Comparison of ENCODE assay signal across 7 mouse cellular contexts in the genomic region with DNA sequence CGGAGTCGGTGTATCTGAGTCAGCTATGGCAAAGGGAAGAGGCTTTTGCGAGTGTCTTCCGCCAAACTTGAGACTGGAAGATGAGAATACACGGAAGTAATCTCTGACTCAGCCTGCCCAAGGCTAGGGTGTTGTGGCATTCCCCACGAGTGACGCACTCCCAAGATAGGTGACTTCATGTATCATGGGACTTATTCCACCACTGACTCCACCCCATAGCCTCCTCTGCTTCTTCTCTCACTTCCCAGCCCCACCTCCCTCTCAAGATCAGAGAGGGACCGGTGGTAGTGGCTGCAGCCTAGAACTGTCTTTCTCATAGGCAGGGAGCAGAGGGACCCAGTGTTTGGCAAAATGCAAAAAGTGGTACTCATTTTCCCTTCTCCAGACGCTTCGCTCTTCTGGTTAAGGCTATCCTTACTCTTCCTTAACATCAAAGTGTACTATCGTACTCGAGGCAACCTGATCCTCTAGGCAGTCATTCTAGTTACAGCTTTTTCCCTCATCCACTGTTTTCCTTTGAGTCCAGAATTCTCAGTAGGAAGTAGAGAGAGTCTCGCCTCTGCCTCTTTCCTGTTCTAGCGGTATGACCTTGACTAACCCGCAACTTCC. TPM values are rescaled to one million over a fixed set of nuclear protein-coding genes. Genes with fewer than 3 reads are reported as not detected.
DNase-seq lines count a peak whose midpoint lies in the region; ATAC-seq lines count a peak whose summit lies in the region.

No protein-coding gene starts in this region.

- peak; percentile 74 for DNase-seq in adrenal gland, postnatal 25 days
- DNase-seq in kidney, adult 11 months, result peak; percentile 92
- DNase-seq in left cerebral cortex, postnatal 4 days, result peak; percentile 51
- DNase-seq in midbrain, embryonic 11.5 days (ENCODE audit: low spot score, missing footprints), result no peak
- DNase-seq in skeletal muscle tissue, adult 2 months (ENCODE audit: low read depth, low spot score), result peak; percentile 97

- no peaks in the 10 kb centered on the region for H3K36me3 ChIP-seq in embryonic facial prominence, embryonic 12.5 days
- H3K36me3 ChIP-seq in midbrain, embryonic 11.5 days (ENCODE audit: control insufficient read depth, insufficient read depth, low read length), result no peaks in the 10 kb centered on the region

- intact Hi-C loops in left cerebral cortex, postnatal 4 days (cut with DNase I), result no loop called here

- peak overlapping the region; percentile 92 for H3K4me2 ChIP-seq in embryonic facial prominence, embryonic 12.5 days (replicated peaks)
- H3K4me2 ChIP-seq in midbrain, embryonic 11.5 days, result peak overlapping the region; percentile 51

- H3K27me3 ChIP-seq in embryonic facial prominence, embryonic 12.5 days, result no peaks in the 10 kb centered on the region
- no peaks in the 10 kb centered on the region for H3K27me3 ChIP-seq in midbrain, embryonic 11.5 days (ENCODE audit: control insufficient read depth, insufficient read depth, low read length)

- 6% methylated on average over 15 of the region's 15 CpGs for WGBS in embryonic facial prominence, embryonic 12.5 days
- WGBS in midbrain, embryonic 11.5 days, result 6% methylated on average over 15 of the region's 15 CpGs

- H3K9ac ChIP-seq in embryonic facial prominence, embryonic 12.5 days, result peak overlapping the region; percentile 58
- peak overlapping the region; percentile 86 for H3K9ac ChIP-seq in midbrain, embryonic 11.5 days (ENCODE audit: low read length)

- peak overlapping the region; percentile 93 for H3K27ac ChIP-seq in embryonic facial prominence, embryonic 12.5 days
- peak overlapping the region; percentile 87 for H3K27ac ChIP-seq in midbrain, embryonic 11.5 days (ENCODE audit: low read depth, low read length)

- no peaks in the 10 kb centered on the region for H3K9me3 ChIP-seq in embryonic facial prominence, embryonic 12.5 days
- no peaks in the 10 kb centered on the region for H3K9me3 ChIP-seq in midbrain, embryonic 11.5 days (ENCODE audit: control insufficient read depth, low read length)

- H3K4me1 ChIP-seq in embryonic facial prominence, embryonic 12.5 days, result peaks cover 15% of the 10 kb centered on the region
- peaks cover 15% of the 10 kb centered on the region for H3K4me1 ChIP-seq in midbrain, embryonic 11.5 days (ENCODE audit: control insufficient read depth, insufficient read depth, low read length)

- peak overlapping the region; percentile 93 for H3K4me3 ChIP-seq in embryonic facial prominence, embryonic 12.5 days
- peak overlapping the region; percentile 91 for H3K4me3 ChIP-seq in midbrain, embryonic 11.5 days (ENCODE audit: low read depth, low read length)

- peak; percentile 50 for ATAC-seq in embryonic facial prominence, embryonic 12.5 days (ENCODE audit: insufficient number of reproducible peaks, insufficient read depth, low FRiP score, low TSS enrichment)
- ATAC-seq in granulocyte monocyte progenitor cell, adult 5-6 weeks (replicated peaks; ENCODE audit: poor library complexity, severe bottlenecking), result peak; percentile 74
- ATAC-seq in midbrain, embryonic 11.5 days (ENCODE audit: low FRiP score), result peak; percentile 17

RNA-seq across cellular contexts. Expression of gene Spag9, which starts 0.7 kb away (rescaled TPM):
- 98.6 and 120 TPM in 2 replicates for total RNA-seq in adrenal gland, postnatal 25 days (2021)
- 56.5 and 57.3 TPM in 2 replicates for polyA plus RNA-seq in embryonic facial prominence, embryonic 12.5 days (2016; fragmentation: Nextera tagmentation; extraction: Ambion mirVana)
- total RNA-seq in granulocyte monocyte progenitor cell, adult 5-6 weeks (2014; fragmentation: Nextera tagmentation), result 25.3 and 42.8 TPM in 2 replicates
- 51.1 and 59.8 TPM in 2 replicates for total RNA-seq in granulocyte monocyte progenitor cell, adult 5-6 weeks (2017)
- total RNA-seq in left cerebral cortex, postnatal 4 days (2021), result 100 to 1,000 TPM; 232 to 235 TPM
- polyA plus RNA-seq in midbrain, embryonic 11.5 days (2014; fragmentation: Nextera tagmentation; extraction: Ambion mirVana), result 107 and 118 TPM in 2 replicates

RNA-seq across cellular contexts. Expression of gene Nme1, which starts 26.9 kb away (rescaled TPM):
- total RNA-seq in adrenal gland, postnatal 25 days (2021), result 21.4 and 34.2 TPM in 2 replicates
- polyA plus RNA-seq in embryonic facial prominence, embryonic 12.5 days (2016; fragmentation: Nextera tagmentation; extraction: Ambion mirVana), result 155 and 162 TPM in 2 replicates
- total RNA-seq in granulocyte monocyte progenitor cell, adult 5-6 weeks (2014; fragmentation: Nextera tagmentation), result 78.3 and 96.2 TPM in 2 replicates
- total RNA-seq in granulocyte monocyte progenitor cell, adult 5-6 weeks (2017), result 178 and 237 TPM in 2 replicates
- 100 to 1,000 TPM; 110 to 115 TPM for total RNA-seq in left cerebral cortex, postnatal 4 days (2021)
- polyA plus RNA-seq in midbrain, embryonic 11.5 days (2014; fragmentation: Nextera tagmentation; extraction: Ambion mirVana), result 200 and 215 TPM in 2 replicates

RNA-seq across cellular contexts. Expression of gene Gm20390, which starts 27.1 kb away (rescaled TPM):
- 63.2 and 91.2 TPM in 2 replicates for total RNA-seq in adrenal gland, postnatal 25 days (2021)
- 399 and 428 TPM in 2 replicates for polyA plus RNA-seq in embryonic facial prominence, embryonic 12.5 days (2016; fragmentation: Nextera tagmentation; extraction: Ambion mirVana)
- total RNA-seq in granulocyte monocyte progenitor cell, adult 5-6 weeks (2014; fragmentation: Nextera tagmentation), result 112 and 180 TPM in 2 replicates
- not detected in 2 replicates for total RNA-seq in granulocyte monocyte progenitor cell, adult 5-6 weeks (2017)
- 100 to 1,000 TPM; 188 to 195 TPM for total RNA-seq in left cerebral cortex, postnatal 4 days (2021)
- 345 and 375 TPM in 2 replicates for polyA plus RNA-seq in midbrain, embryonic 11.5 days (2014; fragmentation: Nextera tagmentation; extraction: Ambion mirVana)

RNA-seq across cellular contexts. Expression of gene Nme2, which starts 39.2 kb away (rescaled TPM):
- total RNA-seq in adrenal gland, postnatal 25 days (2021), result 405 and 487 TPM in 2 replicates
- polyA plus RNA-seq in embryonic facial prominence, embryonic 12.5 days (2016; fragmentation: Nextera tagmentation; extraction: Ambion mirVana), result 222 and 223 TPM in 2 replicates
- total RNA-seq in granulocyte monocyte progenitor cell, adult 5-6 weeks (2014; fragmentation: Nextera tagmentation), result 640 and 684 TPM in 2 replicates
- total RNA-seq in granulocyte monocyte progenitor cell, adult 5-6 weeks (2017), result 250 and 253 TPM in 2 replicates
- total RNA-seq in left cerebral cortex, postnatal 4 days (2021), result 100 to 1,000 TPM; 317 to 378 TPM
- 142 and 144 TPM in 2 replicates for polyA plus RNA-seq in midbrain, embryonic 11.5 days (2014; fragmentation: Nextera tagmentation; extraction: Ambion mirVana)

Comparison
In these comparisons a context has a peak if more than half of its experiments do, and no peak if none do; other contexts are left out.
1. ATAC-seq: peak in every context shown above with its lines; median percentile 74 in granulocyte monocyte progenitor cell, adult 5-6 weeks; 50 in embryonic facial prominence, embryonic 12.5 days; 17 in midbrain, embryonic 11.5 days.